Mouse (Mus musculus): Measurements from ENCODE around the gene Pla2g10. TPM values are rescaled to one million over a fixed set of nuclear protein-coding genes. Genes with fewer than 3 reads are reported as not detected.
A peak's percentile ranks its signal among the peaks of the same experiment; 100 is the strongest.
"Not testable (repeated sequence)": the region's sequence is repeated elsewhere in the genome, so short reads cannot be mapped to it uniquely, and the experiment has no call there.

The Pla2g10 gene
- polyA plus RNA-seq, 1 experiment from 2014 or later: 4.8 TPM

GRCm38 (mm10) chr16:13716821-13717553 lies 13.8 kb downstream of the Pla2g10 start:
- Histone ChIP-seq H3K4me2 (replicated peaks) (no peak overlapping the region), H3K27ac (no peak overlapping the region), H3K9me3 (no peaks in the 10 kb centered on the region), H3K4me3 (replicated peaks) (no peak overlapping the region), H3K4me1 (replicated peaks) (0 out of 2 replicates have a peak, but pooled peaks cover 3% of the 10 kb centered on the region), H3K27me3 (replicated peaks) (no peaks in the 10 kb centered on the region), H3K36me3 (no peaks in the 10 kb centered on the region), H3K9ac (no peak overlapping the region)
- ATAC-seq: no peak
- 70% methylated on average over 2 of the region's 2 CpGs for WGBS

- H3K4me2 ChIP-seq (replicated peaks): no peak overlapping the region
- 58% methylated on average over 3 of the region's 3 CpGs for WGBS
- no peaks in the 10 kb centered on the region for H3K27me3 ChIP-seq (replicated peaks)
- H3K4me3 ChIP-seq (replicated peaks): no peak overlapping the region
- H3K27ac ChIP-seq: peak overlapping the region; percentile 85
- H3K4me1 ChIP-seq (replicated peaks): 0 out of 2 replicates have a peak, but pooled peaks cover 3% of the 10 kb centered on the region
- H3K36me3 ChIP-seq: no peaks in the 10 kb centered on the region
- H3K9me3 ChIP-seq: no peaks in the 10 kb centered on the region
- H3K9ac ChIP-seq: no peak overlapping the region
- peak; percentile 97 for ATAC-seq
These were observed 15.9 kb downstream of the Pla2g10 start for GRCm38 (mm10) chr16:13714910-13715309.

- Histone ChIP-seq H3K36me3 (peaks cover 13% of the 10 kb centered on the region; the same call in 1 of the 2 replicates), H3K4me2 (replicated peaks) (no peak overlapping the region), H3K4me1 (replicated peaks) (no peaks in the 10 kb centered on the region), H3K27ac (no peak overlapping the region), H3K27me3 (replicated peaks) (no peaks in the 10 kb centered on the region), H3K9ac (no peak overlapping the region), H3K9me3 (no peaks in the 10 kb centered on the region), H3K4me3 (replicated peaks) (no peak overlapping the region)
- no peak for ATAC-seq
- WGBS: 91% methylated on average over 10 of the region's 10 CpGs
These were observed 26.1 kb downstream of the Pla2g10 start for GRCm38 (mm10) chr16:13704676-13705075.

GRCm38 (mm10) chr16:13702184-13702583 lies 28.6 kb downstream of the Pla2g10 start:
- H3K27me3 ChIP-seq (replicated peaks): no peaks in the 10 kb centered on the region
- no peak overlapping the region for H3K27ac ChIP-seq
- no peak overlapping the region for H3K4me2 ChIP-seq (replicated peaks)
- 92% methylated on average over 7 of the region's 7 CpGs for WGBS
- H3K4me1 ChIP-seq (replicated peaks): no peaks in the 10 kb centered on the region
- ATAC-seq: no peak
- H3K4me3 ChIP-seq (replicated peaks): no peak overlapping the region
- peaks cover 23% of the 10 kb centered on the region for H3K36me3 ChIP-seq
- H3K9ac ChIP-seq: no peak overlapping the region
- no peaks in the 10 kb centered on the region for H3K9me3 ChIP-seq

- no peak for ATAC-seq
- Histone ChIP-seq H3K9me3 (no peaks in the 10 kb centered on the region), H3K4me2 (replicated peaks) (no peak overlapping the region), H3K27ac (no peak overlapping the region), H3K27me3 (replicated peaks) (no peaks in the 10 kb centered on the region), H3K4me3 (replicated peaks) (no peak overlapping the region), H3K36me3 (peaks cover 23% of the 10 kb centered on the region), H3K9ac (no peak overlapping the region), H3K4me1 (replicated peaks) (no peaks in the 10 kb centered on the region)
- WGBS: 90% methylated on average over 7 of the region's 7 CpGs
These were observed 31.8 kb downstream of the Pla2g10 start for GRCm38 (mm10) chr16:13698998-13699397.

- Histone ChIP-seq H3K9ac (no peak overlapping the region), H3K4me2 (replicated peaks) (no peak overlapping the region), H3K36me3 (peaks cover 16% of the 10 kb centered on the region; the same call in 1 of the 2 replicates), H3K9me3 (no peaks in the 10 kb centered on the region), H3K27ac (no peak overlapping the region), H3K4me1 (replicated peaks) (no peaks in the 10 kb centered on the region), H3K27me3 (replicated peaks) (no peaks in the 10 kb centered on the region), H3K4me3 (replicated peaks) (no peak overlapping the region)
- WGBS: 90% methylated on average over 3 of the region's 3 CpGs
- ATAC-seq: no peak
These were observed 52.0 kb downstream of the Pla2g10 start for GRCm38 (mm10) chr16:13678601-13679319.

GRCm38 (mm10) chr16:13674511-13674910 lies 56.3 kb downstream of the Pla2g10 start:
- no peak for ATAC-seq
- H3K4me2 ChIP-seq (replicated peaks): no peak overlapping the region
- WGBS: 89% methylated on average over 3 of the region's 3 CpGs
- no peak overlapping the region for H3K4me3 ChIP-seq (replicated peaks)
- no peak overlapping the region for H3K9ac ChIP-seq
- no peaks in the 10 kb centered on the region for H3K27me3 ChIP-seq (replicated peaks)
- peaks cover 16% of the 10 kb centered on the region; the same call in 1 of the 2 replicates for H3K36me3 ChIP-seq
- no peaks in the 10 kb centered on the region for H3K4me1 ChIP-seq (replicated peaks)
- H3K9me3 ChIP-seq: no peaks in the 10 kb centered on the region
- H3K27ac ChIP-seq: no peak overlapping the region

- Histone ChIP-seq H3K36me3 (peaks cover 16% of the 10 kb centered on the region; the same call in 1 of the 2 replicates), H3K4me1 (replicated peaks) (no peaks in the 10 kb centered on the region; the same call in 1 of the 2 replicates), H3K9me3 (no peaks in the 10 kb centered on the region), H3K4me2 (replicated peaks) (peak overlapping the region; percentile 60), H3K9ac (no peak overlapping the region), H3K27ac (no peak overlapping the region), H3K4me3 (replicated peaks) (peak overlapping the region; percentile 87; the same call in 1 of the 2 replicates), H3K27me3 (replicated peaks) (no peaks in the 10 kb centered on the region)
- 70% methylated on average over 5 of the region's 5 CpGs for WGBS
- ATAC-seq: no peak
These were observed 57.7 kb downstream of the Pla2g10 start for GRCm38 (mm10) chr16:13673114-13673513.

GRCm38 (mm10) chr16:13672386-13672898 lies 58.3 kb downstream of the Pla2g10 start:
- Histone ChIP-seq H3K4me1 (replicated peaks) (peaks cover 1% of the 10 kb centered on the region; the same call in 1 of the 2 replicates), H3K27ac (peak overlapping the region; percentile 81), H3K27me3 (replicated peaks) (no peaks in the 10 kb centered on the region), H3K9me3 (no peaks in the 10 kb centered on the region), H3K4me2 (replicated peaks) (peak overlapping the region; percentile 60), H3K36me3 (peaks cover 13% of the 10 kb centered on the region; the same call in 1 of the 2 replicates), H3K4me3 (replicated peaks) (peak overlapping the region; percentile 87), H3K9ac (peak overlapping the region; percentile 86)
- peak; percentile 76 for ATAC-seq
- under 1% methylated on average over 20 of the region's 20 CpGs for WGBS

- Histone ChIP-seq H3K4me2 (replicated peaks) (peak within 1 kb of the TSS; percentile 60), H3K9ac (peak within 1 kb of the TSS; percentile 86), H3K4me1 (replicated peaks) (peaks cover 7% of the 10 kb centered on the region; the same call in 1 of the 2 replicates), H3K27ac (peak within 1 kb of the TSS; percentile 81), H3K9me3 (no peaks in the 10 kb centered on the region), H3K36me3 (peaks cover 7% of the 10 kb centered on the region; the same call in 1 of the 2 replicates), H3K4me3 (replicated peaks) (peak within 1 kb of the TSS; percentile 87), H3K27me3 (replicated peaks) (no peaks in the 10 kb centered on the region)
- peak; percentile 92 for ATAC-seq
- under 1% methylated on average over 54 of the region's 54 CpGs for WGBS
These were observed 58.9 kb downstream of the Pla2g10 start, which contains the start of the genes Bfar and 3110001I22Rik for GRCm38 (mm10) chr16:13671685-13672385. Gene Bfar, plus strand, starts transcription at chr16:13671858. Gene 3110001I22Rik, plus strand, starts transcription at chr16:13671929.

- not testable (repeated sequence) for H3K9me3 ChIP-seq; H3K4me3 ChIP-seq (replicated peaks); H3K36me3 ChIP-seq; H3K4me1 ChIP-seq (replicated peaks); H3K27ac ChIP-seq; H3K9ac ChIP-seq; H3K27me3 ChIP-seq (replicated peaks); ATAC-seq
- peak overlapping the region; percentile 60 for H3K4me2 ChIP-seq (replicated peaks)
- WGBS: 76% methylated on average over 5 of the region's 5 CpGs
These were observed 59.9 kb downstream of the Pla2g10 start for GRCm38 (mm10) chr16:13670896-13671295.

Data from intestine, embryonic 15.5 days (tissue).